Mouse (Mus musculus) lung, adult 2 months (tissue): ENCODE data around the gene Vrk1.

Source experiments
- CTCF ChIP-seq: fragments of 200-500 bp; IDR thresholded peaks from 2 replicates; pipeline ENCODE4 v1.5.1; 2011; ENCODE audit warnings: mild to moderate bottlenecking, low read length, control low read depth; ENCODE audit not compliant: insufficient read depth
- POLR2A ChIP-seq: fragments of 200-500 bp; IDR thresholded peaks from 2 replicates; pipeline ENCODE4 v1.6.1; 2011; ENCODE audit warnings: low read depth, mild to moderate bottlenecking, control low read depth, low read length, borderline replicate concordance; ENCODE audit errors: extremely low read depth

DNA sequence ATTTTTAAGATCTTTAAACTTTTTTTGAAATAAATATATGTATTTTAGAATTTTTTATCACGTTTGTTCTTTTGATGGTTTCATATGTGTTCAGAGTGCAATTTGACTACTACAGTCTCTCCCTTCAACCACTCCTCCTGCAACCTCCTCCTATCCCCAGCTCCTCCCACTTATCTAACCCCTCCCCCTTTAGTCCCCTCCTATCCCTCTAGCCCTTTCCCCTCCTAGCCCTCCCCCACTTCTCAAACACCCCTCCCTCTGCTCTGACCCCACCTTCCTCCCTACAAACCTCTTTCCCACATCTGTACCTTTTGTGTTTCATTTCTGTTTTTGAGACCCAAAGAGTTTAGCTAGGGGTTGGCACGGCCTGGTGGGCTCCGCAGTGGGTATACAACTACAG lies 114.6 kb downstream of the Vrk1 start:
- TF ChIP-seq CTCF = no peak
- TF ChIP-seq POLR2A = no peak
